Mouse (Mus musculus): ENCODE results near the gene Il10ra. TPM values are rescaled to one million over a fixed set of nuclear protein-coding genes. Genes with fewer than 3 reads are reported as not detected.

Gene Il10ra
- total RNA-seq, 2 experiments from 2014 or later, result 1.4 to 2.7 TPM

DNA sequence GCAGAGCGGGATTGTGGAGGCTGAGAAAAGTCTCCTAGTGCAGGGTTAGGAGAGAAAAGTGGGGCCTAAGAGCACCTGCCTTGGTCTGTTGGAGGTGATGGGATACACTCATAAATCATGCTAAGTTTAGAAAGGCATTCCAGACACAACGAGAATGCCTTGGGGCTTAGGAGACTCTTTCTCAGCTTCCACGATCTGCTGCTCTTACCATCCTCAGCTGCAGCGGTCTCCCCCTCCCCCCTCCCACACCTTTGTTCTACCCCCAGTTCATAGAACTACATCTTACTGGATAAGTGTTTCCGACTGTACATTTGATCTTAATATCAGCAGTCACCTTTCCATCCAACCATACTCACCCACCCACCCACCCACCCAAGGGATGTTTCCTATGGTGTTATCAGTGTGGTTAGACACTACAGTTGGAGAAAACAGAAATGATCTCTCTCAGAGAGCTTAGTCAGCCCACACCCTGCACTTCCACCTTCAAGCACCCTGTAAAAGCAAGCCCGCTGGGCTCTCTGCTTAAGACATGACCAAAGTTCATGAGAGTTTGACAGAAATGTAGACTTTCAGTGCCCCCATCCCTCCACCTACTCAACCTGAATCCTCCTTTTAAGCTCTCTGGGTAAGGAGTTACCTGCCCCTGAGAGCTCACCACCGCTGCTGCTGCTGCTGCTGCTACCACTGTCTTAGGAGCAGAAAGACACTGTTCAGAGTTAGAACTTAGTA, 61.8 kb downstream of the Il10ra start:
- no peak for ATAC-seq (replicated peaks; ENCODE audit: low FRiP score, low TSS enrichment, poor library complexity, severe bottlenecking)

DNA sequence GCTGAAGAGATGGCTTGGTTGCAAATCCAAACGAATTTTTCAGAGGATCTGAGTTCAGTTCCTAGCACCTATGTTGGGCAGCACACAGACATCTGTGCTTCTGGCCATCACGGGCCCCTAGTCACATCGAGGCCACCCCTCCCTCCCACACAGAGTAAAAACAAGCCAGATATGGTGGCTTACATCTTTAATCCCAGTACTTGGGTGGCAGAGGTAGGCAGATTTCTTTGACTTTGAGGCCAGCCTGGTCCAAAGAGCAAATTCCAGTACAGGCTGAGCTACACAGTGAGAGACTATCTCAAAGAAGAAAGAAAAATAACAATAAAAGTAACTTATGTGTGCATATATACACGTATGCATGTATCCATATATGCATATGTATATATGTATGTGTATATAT, 62.8 kb downstream of the Il10ra start:
- ATAC-seq (replicated peaks; ENCODE audit: low FRiP score, low TSS enrichment, poor library complexity, severe bottlenecking), result no peak

- ATAC-seq (replicated peaks; ENCODE audit: low FRiP score, low TSS enrichment, poor library complexity, severe bottlenecking), result no peak
These were observed 63.8 kb downstream of the Il10ra start for GRCm38 (mm10) chr9:45205143-45205542.

Other genes with a start within 250 kb of the Il10ra start
- 0.77 TPM in 1 of 2 replicates, not detected in the other for gene Mpzl2, start 229.3 kb downstream of the Il10ra start, total RNA-seq (2014; fragmentation: Nextera tagmentation)
- gene Mpzl2, start 229.3 kb downstream of the Il10ra start, total RNA-seq (2017), result not detected in 2 replicates
- not detected in 2 replicates for gene Mpzl3, start 214.0 kb downstream of the Il10ra start, total RNA-seq (2014; fragmentation: Nextera tagmentation)
- gene Mpzl3, start 214.0 kb downstream of the Il10ra start, total RNA-seq (2017), result 0.65 TPM in 1 of 2 replicates, not detected in the other
- gene Jaml, start 190.0 kb downstream of the Il10ra start, total RNA-seq (2014; fragmentation: Nextera tagmentation), result 0.79 and 0.81 TPM in 2 replicates
- gene Jaml, start 190.0 kb downstream of the Il10ra start, total RNA-seq (2017), result 0.61 and 0.94 TPM in 2 replicates
- gene Scn2b, start 151.4 kb downstream of the Il10ra start, total RNA-seq (2014; fragmentation: Nextera tagmentation), result not detected in 2 replicates
- gene Scn2b, start 151.4 kb downstream of the Il10ra start, total RNA-seq (2017), result not detected in 2 replicates
- 0.22 and 1.2 TPM in 2 replicates for gene Scn4b, start 130.8 kb downstream of the Il10ra start, total RNA-seq (2014; fragmentation: Nextera tagmentation)
- gene Scn4b, start 130.8 kb downstream of the Il10ra start, total RNA-seq (2017), result 1.1 TPM in 1 of 2 replicates, not detected in the other
- not detected in 2 replicates for gene BC049352, start 87.1 kb downstream of the Il10ra start, total RNA-seq (2014; fragmentation: Nextera tagmentation)
- gene BC049352, start 87.1 kb downstream of the Il10ra start, total RNA-seq (2017), result not detected in 2 replicates
- gene Tmprss4, start 65.1 kb downstream of the Il10ra start, total RNA-seq (2014; fragmentation: Nextera tagmentation), result not detected in 2 replicates
- not detected in 2 replicates for gene Tmprss4, start 65.1 kb downstream of the Il10ra start, total RNA-seq (2017)
- not detected in 2 replicates for gene Tmprss13, start 50.0 kb upstream of the Il10ra start, total RNA-seq (2014; fragmentation: Nextera tagmentation)
- gene Tmprss13, start 50.0 kb upstream of the Il10ra start, total RNA-seq (2017), result not detected in 2 replicates
- 0.87 and 1.5 TPM in 2 replicates for gene Fxyd6, start 101.0 kb upstream of the Il10ra start, total RNA-seq (2014; fragmentation: Nextera tagmentation)
- not detected in 2 replicates for gene Fxyd6, start 101.0 kb upstream of the Il10ra start, total RNA-seq (2017)
- not detected in 2 replicates for gene Fxyd2, start 130.5 kb upstream of the Il10ra start, total RNA-seq (2014; fragmentation: Nextera tagmentation)
- gene Fxyd2, start 130.5 kb upstream of the Il10ra start, total RNA-seq (2017), result not detected in 2 replicates
- not detected in 2 replicates for gene Dscaml1, start 157.5 kb upstream of the Il10ra start, total RNA-seq (2014; fragmentation: Nextera tagmentation)
- gene Dscaml1, start 157.5 kb upstream of the Il10ra start, total RNA-seq (2017), result not detected in 2 replicates

Measured in megakaryocyte-erythroid progenitor cell, adult 5-6 weeks (primary cell).